Mouse (Mus musculus): ENCODE data around the gene Amdhd1.

The Amdhd1 gene

DNA sequence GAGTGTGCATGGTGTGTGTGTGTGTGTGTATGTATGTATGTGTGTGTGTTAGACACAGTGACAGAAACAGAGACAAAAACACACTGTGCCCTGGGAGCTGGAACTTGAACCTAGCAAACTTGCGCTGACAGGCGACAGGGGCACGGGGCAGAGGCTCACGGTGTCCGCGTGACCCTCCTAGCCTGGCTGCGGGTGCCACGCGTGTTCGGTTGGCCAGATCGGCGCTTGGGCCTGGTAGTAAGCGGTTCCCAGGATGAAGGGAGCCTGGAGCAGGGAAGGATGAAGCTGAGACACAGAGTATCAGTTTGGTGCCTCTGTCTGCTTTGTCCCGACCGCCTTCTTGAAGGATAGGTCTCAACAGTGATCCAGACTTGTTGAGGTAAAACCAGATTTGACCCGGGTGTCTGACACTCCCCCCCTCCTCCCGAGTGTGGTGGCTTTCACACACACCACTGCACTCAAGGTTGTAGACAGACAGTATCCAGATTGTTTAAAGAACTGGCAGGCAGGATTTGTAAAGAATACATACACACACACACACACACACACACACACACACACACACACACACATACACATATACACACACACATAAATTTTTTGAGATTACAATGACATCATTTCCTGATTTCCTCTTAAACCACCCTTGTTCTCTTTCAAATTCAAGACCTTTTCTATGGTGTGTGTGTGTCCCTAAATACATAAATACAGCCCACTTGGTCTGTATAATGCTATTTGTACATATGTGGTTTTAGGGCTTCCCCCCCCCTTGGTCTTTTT is 788 bp upstream of the Amdhd1 start, which contains the start of gene Ccdc38:
Gene Ccdc38, plus strand, starts transcription at position 202 of the 780 bp plus-strand sequence.
- DNase-seq (ENCODE audit: low spot score): no peak

DNA sequence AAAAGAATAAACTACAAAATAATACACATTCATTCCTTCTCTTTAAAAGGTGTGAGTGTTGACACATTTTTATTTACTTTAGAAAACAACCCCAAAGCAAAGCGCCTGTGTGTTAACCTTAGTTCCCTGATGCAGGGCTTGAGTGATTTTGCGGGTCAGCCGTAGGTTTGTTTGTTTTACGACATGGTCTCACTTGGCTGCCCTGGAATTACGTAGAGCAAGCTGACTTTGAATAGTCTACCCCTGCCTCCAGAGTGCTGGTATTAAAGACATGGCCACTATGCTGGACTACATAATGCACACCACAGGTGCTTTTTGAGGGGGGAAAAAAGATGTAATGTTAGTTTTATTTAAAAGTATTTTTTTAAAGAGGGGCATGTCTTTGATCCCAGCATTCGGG is 1.0 kb downstream of the Amdhd1 start:
- DNase-seq (ENCODE audit: low spot score): no peak

DNA sequence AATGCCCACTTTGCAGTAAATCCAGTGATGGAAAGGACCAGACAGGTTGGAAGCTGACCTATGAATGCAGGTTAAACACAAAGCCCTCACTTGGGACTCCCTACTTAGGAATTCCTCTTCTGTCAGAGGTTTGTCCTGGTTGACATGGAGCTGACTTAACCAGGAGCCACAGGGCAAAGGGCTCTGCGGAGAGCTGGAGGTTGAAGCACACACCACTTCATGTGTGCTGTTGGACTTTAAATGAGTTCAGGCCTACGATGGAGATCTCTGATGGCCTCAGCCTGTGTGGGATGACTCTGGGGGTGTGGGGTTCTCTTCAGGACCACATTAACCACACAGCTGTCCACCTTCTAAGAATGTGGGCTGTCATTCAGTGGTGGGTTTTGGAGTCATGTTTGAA is 1.5 kb downstream of the Amdhd1 start:
- DNase-seq (ENCODE audit: low spot score): no peak

DNA sequence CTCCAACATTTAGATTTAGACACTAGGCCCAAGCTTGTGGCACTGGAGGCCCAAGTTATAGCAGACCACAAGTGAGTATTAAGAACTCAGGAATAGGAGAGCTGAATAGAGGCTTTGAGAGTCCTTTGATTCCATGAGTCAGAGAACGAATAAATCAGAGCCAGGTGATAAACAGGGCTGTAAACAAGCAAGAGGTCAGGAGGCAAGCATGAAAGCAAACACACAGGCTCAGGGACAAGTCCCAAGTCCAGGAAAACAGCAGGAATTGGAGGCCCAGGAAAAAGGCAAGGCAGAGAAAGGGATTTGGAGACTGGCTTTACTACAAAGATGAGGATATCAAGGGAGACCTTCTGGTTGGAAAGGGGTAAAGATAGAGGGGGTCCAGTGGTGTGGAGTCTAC is 14.5 kb downstream of the Amdhd1 start:
- no peak for DNase-seq (ENCODE audit: low spot score)

GRCm38 (mm10) chr10:93520994-93521393 is 18.8 kb downstream of the Amdhd1 start:
- DNase-seq (ENCODE audit: low spot score): no peak

- no peak for DNase-seq (ENCODE audit: low spot score)
Observed at GRCm38 (mm10) chr10:93519756-93520155, 20.1 kb downstream of the Amdhd1 start.

- DNase-seq (ENCODE audit: low spot score): no peak
Observed at GRCm38 (mm10) chr10:93519159-93519558, 20.7 kb downstream of the Amdhd1 start.

DNA sequence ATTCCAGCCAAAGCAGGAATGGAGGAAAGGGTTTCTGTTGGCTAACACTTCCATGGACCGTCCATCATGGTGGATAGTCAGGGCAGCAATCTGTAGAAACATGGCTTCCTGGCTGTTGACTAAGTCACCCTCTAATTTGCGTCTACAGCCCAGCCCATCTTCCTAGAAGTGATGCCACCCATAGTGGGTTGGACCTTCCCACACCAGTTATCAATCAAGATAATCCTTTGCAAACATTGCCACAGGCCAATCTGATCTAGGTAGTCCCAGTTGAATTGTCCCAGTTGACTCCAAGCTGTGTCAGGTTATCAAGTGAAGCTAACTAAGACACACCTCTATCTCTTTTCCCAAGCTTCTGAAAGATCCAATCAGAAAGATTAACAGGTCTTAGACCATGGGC is 21.2 kb downstream of the Amdhd1 start:
- DNase-seq (ENCODE audit: low spot score): no peak

GRCm38 (mm10) chr10:93518186-93518585 is 21.6 kb downstream of the Amdhd1 start:
- DNase-seq (ENCODE audit: low spot score): no peak

DNA sequence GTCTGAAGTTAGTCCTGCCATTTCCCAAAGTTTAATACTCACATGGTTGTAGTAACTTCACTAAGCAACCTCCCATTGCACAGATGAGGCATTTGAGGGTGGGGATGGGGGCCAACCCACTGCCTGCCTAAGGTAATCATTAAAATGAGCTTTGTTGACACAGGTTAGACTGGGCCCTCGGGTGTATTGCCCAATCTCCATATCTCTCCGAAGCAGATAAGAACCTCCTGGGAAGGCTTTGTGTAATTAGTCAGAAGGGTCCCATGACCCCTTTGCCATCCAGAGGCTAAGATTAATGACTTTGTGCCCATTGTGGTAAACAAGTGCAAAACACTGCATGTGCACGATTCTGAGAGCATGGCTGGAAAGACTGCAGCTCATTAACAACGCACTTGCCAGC is 22.1 kb downstream of the Amdhd1 start:
- no peak for DNase-seq (ENCODE audit: low spot score)

- DNase-seq (ENCODE audit: low spot score): no peak
Observed at GRCm38 (mm10) chr10:93515927-93516326, 23.9 kb downstream of the Amdhd1 start.

DNA sequence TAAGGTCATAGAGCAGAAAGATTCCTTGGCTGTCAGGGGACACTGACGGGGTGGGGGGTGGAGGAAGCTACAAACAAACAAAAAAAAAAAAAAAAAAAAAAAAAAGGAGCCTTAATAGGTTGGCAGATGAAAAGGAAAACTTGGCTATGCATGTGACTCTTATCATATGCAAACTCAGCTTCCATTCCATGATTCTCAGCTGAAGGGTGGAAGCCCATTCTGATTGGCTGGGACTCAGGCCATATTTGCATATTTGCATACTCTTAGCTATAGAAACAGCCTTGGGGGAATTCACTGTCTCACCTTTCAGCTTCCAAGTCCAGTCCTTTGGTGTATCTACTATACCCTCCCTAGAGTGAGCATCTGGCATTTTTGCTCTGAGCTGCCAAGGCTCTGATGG is 24.4 kb downstream of the Amdhd1 start:
- DNase-seq (ENCODE audit: low spot score): no peak

DNA sequence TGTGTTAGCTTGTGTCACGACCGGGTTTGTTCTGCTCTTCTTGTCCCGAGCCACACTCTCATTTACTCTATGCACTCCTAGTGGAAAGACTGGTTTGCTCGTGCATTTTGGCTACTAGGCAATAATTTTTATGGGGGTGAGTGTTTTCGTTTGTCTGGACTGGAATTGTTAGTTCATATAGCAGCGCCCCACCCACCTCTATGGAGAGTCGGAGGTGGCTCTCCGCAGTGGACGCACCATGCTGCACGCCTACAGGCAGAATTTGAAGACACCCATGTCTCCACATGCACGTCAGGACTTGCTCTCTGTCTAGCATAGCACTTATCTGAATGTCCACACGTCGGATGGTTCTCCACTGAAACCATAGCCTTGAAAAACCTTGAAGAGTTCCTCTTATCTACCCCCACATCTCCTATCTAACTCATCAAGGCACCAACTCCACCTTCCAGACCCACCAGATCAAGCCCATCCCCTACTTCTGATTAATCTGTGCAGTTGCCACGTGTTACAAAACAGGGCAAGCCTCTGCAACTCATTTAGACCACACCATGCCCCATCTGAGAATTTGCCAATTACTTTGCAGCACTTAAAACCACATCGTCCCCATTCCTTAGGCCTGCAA is 30.2 kb downstream of the Amdhd1 start:
- DNase-seq (ENCODE audit: low spot score): no peak

DNA sequence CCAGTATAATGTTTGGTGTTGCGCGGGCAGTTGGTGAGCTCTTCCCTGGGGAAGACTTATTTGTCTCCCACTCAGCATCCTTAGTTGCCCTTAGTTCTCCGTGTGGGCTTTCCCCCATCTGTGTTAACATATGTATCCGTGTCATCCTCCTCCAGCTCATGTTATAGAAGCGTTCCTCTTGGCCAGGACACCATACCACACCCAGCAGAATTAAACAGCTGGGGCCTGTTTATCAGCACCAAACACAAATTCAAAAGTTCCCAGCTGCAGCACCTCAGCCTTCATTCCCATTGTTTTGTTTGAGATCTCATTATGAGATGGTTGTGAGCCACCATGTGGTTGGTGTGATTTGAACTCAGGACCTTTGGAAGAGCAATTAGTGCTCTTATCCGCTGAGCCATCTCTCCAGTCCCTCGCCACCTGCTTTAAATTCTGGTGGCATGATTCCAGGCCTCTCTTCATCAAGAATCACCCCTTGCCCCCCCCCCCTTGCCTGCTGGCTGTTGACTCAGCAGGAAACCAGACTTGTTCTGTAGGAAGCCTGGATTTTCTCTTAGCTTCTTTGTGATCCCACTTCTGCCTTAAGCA is 31.4 kb downstream of the Amdhd1 start:
- no peak for DNase-seq (ENCODE audit: low spot score)

- no peak for DNase-seq (ENCODE audit: low spot score)
Observed at GRCm38 (mm10) chr10:93501346-93501745, 38.5 kb downstream of the Amdhd1 start.

DNA sequence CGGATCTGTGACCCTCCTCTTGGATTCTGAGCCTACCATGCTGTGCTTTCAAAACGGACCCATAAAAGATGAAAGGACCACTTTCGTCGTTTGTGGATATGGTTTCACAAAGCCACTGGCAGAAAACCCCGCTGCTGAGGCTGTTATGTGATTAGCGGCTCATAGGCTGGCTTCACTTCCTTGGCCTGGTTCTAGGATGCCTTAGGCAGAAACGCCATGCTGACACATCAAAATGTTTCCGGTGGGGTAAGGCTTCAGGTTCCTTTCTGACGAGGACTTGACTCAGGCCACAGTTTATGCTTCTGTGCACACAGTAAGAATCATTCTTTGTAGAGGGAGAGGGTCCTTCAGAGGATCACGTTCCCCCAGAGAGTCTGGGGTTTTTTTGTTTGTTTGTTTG is 39.0 kb downstream of the Amdhd1 start:
- no peak for DNase-seq (ENCODE audit: low spot score)

- no peak for DNase-seq (ENCODE audit: low spot score)
Observed at GRCm38 (mm10) chr10:93490451-93490850, 49.4 kb downstream of the Amdhd1 start.

GRCm38 (mm10) chr10:93488828-93489226 is 51.0 kb downstream of the Amdhd1 start:
- no peak for DNase-seq (ENCODE audit: low spot score)

- no peak for DNase-seq (ENCODE audit: low spot score)
Observed at GRCm38 (mm10) chr10:93488066-93488827, 51.6 kb downstream of the Amdhd1 start, which contains the start of gene Hal. TSS of gene Hal (plus strand) at chr10:93488768.

DNA sequence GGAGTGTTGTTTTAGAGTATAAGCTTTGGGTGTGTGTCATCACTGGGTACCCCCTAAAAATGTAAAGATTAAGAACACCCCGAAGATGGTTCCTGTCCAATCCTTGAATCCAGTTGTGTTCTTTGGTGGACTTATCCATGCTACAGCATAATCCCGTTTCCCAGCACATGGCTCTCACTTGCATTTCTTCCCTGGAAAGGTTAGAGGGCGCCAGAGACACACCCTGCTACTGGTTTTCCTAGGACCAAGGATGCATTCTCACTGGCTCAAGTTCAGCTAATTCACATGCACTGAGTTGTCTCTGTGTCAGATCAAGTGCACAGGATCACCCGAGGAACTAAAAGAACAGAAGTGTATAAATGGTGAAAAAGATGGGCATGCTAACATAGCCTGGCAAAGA is 53.2 kb downstream of the Amdhd1 start:
- no peak for DNase-seq (ENCODE audit: low spot score)

DNA sequence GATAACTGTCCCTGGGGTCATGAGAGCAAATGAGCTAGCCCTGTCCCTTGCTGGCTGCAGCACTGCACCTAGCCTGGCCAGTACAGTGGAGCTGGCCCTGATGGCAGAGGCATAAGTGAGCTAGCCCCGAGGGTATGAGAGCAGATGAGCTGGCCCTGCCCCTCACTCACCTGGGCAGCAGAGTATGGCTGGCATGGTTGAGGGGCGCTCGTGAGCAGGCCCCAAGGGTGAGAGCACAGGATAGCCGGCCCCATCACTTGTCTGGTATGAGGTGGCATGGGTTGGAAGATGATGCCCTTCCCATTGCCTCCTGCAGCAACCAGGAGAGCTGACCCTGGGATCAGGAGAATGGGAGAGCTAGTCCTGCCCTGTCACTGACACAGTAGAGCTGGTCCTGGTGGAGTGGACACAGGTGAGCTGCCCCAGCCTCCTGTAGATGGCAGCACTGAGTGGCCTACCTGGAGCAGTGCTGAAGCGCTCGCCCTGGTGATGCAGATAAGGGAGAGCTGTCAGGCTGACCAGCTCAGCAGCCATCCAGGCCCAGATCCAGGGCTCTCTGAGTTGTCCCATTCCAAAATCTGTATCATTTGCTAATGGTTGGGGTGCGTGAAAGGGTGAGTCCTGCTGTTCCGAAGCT is 54.7 kb downstream of the Amdhd1 start:
- DNase-seq (ENCODE audit: low spot score): no peak

- no peak for DNase-seq (ENCODE audit: low spot score)
Observed at GRCm38 (mm10) chr10:93484511-93484910, 55.3 kb downstream of the Amdhd1 start.

Data from testis, postnatal 14 days (tissue).